Mouse (Mus musculus) limb, embryonic 13.5 days (tissue): ENCODE results near the gene Cenpx. TPM values are rescaled to one million over a fixed set of nuclear protein-coding genes. Genes with fewer than 3 reads are reported as not detected.

Experiments
- ATAC-seq: fragments of 200-750 bp; cut with Nextera tagmentation; 2 replicates; pipeline ENCODE4 v1.8.0; 2017; ENCODE audit warnings: low read depth, moderate number of reproducible peaks, moderate TSS enrichment; ENCODE audit not compliant: low FRiP score
- H3K27ac ChIP-seq: fragments of 300-500 bp; sonication (generic); 2 replicates; pipeline ENCODE4 v1.5.1; 2015; ENCODE audit warnings: inconsistent platforms, mild to moderate bottlenecking, moderate library complexity
- H3K27me3 ChIP-seq: fragments of 300-500 bp; sonication (generic); 2 replicates; pipeline ENCODE4 v1.6.1; 2015; ENCODE audit warnings: mild to moderate bottlenecking, inconsistent platforms
- H3K36me3 ChIP-seq: fragments of 300-500 bp; sonication (generic); 2 replicates; pipeline ENCODE4 v1.6.1; 2015; ENCODE audit warnings: inconsistent platforms, mild to moderate bottlenecking, moderate library complexity
- H3K4me1 ChIP-seq: fragments of 300-500 bp; sonication (generic); 2 replicates; pipeline ENCODE4 v1.6.1; 2015; ENCODE audit warnings: inconsistent platforms
- H3K4me2 ChIP-seq: fragments of 300-500 bp; sonication (generic); replicated peaks from 2 replicates; pipeline ENCODE4 v1.6.1; 2015; ENCODE audit warnings: inconsistent platforms, mild to moderate bottlenecking, moderate library complexity
- H3K4me3 ChIP-seq: fragments of 300-500 bp; sonication (generic); 2 replicates; pipeline ENCODE4 v1.5.1; 2015; ENCODE audit warnings: moderate library complexity, mild to moderate bottlenecking, inconsistent platforms
- H3K9ac ChIP-seq: fragments of 300-500 bp; sonication (generic); 2 replicates; pipeline ENCODE4 v1.6.1; 2015; ENCODE audit warnings: mild to moderate bottlenecking, inconsistent platforms
- H3K9me3 ChIP-seq: fragments of 300-500 bp; sonication (generic); 2 replicates; pipeline ENCODE4 v1.6.1; 2016; ENCODE audit warnings: inconsistent platforms
- WGBS: fragments of 180-500 bp; shearing (Covaris S2); methylation state at CpG from one replicate; pipeline ENCODE4 v1.1.7; 2015; 5-methylcytosine and 5-hydroxymethylcytosine counted together
- polyA plus RNA-seq: library from polyadenylated mRNA; unstranded; fragments of >200 nt; fragmentation: Nextera tagmentation; extraction: Ambion mirVana; gene quantifications from 2 replicates; pipeline ENCODE4 v1.2.1, GENCODE M21; 2015

The Cenpx gene
- polyA plus RNA-seq, 1 experiment from 2014 or later = 139 TPM

- Histone ChIP-seq H3K4me2 (peak overlapping the region; percentile 42), H3K27ac (peak overlapping the region; percentile 80), H3K36me3 (peaks cover 30% of the 10 kb centered on the region), H3K27me3 (no peaks in the 10 kb centered on the region), H3K4me3 (no peak overlapping the region), H3K9me3 (no peaks in the 10 kb centered on the region), H3K4me1 (peaks cover 86% of the 10 kb centered on the region), H3K9ac (peak overlapping the region; percentile 36; the same call in 1 of the 2 replicates)
- no peak for ATAC-seq
- 17% methylated on average over 5 of the region's 5 CpGs for WGBS
Measured at GRCm38 (mm10) chr11:120707969-120708368, 5.6 kb downstream of the Cenpx start.

DNA sequence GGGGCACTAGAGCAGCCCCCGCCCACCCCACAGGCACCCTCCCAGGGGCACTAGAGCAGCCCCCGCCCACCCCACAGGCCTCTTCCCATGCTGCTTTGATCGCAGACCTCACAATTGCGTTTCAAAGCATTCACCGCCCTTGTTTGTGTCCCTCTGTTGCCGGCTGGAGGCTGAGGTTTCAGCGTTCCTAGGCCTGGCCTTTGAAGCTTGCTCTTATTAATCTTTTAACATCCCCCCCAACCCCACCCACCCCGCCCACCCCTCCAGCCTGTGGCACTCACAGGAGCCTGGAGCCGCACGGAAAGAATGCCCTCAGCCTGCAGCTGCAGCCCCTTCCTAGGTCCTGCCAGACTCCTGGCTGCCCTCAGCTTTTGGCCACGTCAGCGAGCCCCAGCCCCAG is 6.3 kb downstream of the Cenpx start:
- Histone ChIP-seq H3K4me2 (peak overlapping the region; percentile 42), H3K4me3 (no peak overlapping the region), H3K27me3 (no peaks in the 10 kb centered on the region), H3K9ac (0 out of 2 replicates have a peak overlapping the region, but pooled peaks have one; percentile 36), H3K27ac (peak overlapping the region; percentile 80), H3K4me1 (peaks cover 79% of the 10 kb centered on the region), H3K9me3 (no peaks in the 10 kb centered on the region), H3K36me3 (peaks cover 35% of the 10 kb centered on the region)
- WGBS = 8% methylated on average over 12 of the region's 12 CpGs
- ATAC-seq = peak; percentile 16

GRCm38 (mm10) chr11:120706120-120706519 is 7.4 kb downstream of the Cenpx start:
- peaks cover 70% of the 10 kb centered on the region for H3K4me1 ChIP-seq
- WGBS = 55% methylated on average over 5 of the region's 5 CpGs
- peak overlapping the region; percentile 48; the same call in 1 of the 2 replicates for H3K9ac ChIP-seq
- no peak for ATAC-seq
- no peak overlapping the region for H3K4me3 ChIP-seq
- peaks cover 42% of the 10 kb centered on the region for H3K36me3 ChIP-seq
- no peaks in the 10 kb centered on the region for H3K9me3 ChIP-seq
- H3K27me3 ChIP-seq = no peaks in the 10 kb centered on the region
- no peak overlapping the region for H3K4me2 ChIP-seq
- H3K27ac ChIP-seq = peak overlapping the region; percentile 80; the same call in 1 of the 2 replicates

GRCm38 (mm10) chr11:120704486-120705325 is 8.8 kb downstream of the Cenpx start:
- Histone ChIP-seq H3K9me3 (no peaks in the 10 kb centered on the region), H3K27me3 (no peaks in the 10 kb centered on the region), H3K4me1 (peaks cover 65% of the 10 kb centered on the region), H3K36me3 (peaks cover 42% of the 10 kb centered on the region), H3K27ac (peak overlapping the region; percentile 77), H3K9ac (peak overlapping the region; percentile 61), H3K4me2 (peak overlapping the region; percentile 27), H3K4me3 (no peak overlapping the region)
- 0 out of 2 replicates have a peak, but pooled peaks have one; percentile 3 for ATAC-seq
- 18% methylated on average over 8 of the region's 8 CpGs for WGBS

GRCm38 (mm10) chr11:120703696-120704454 is 9.7 kb downstream of the Cenpx start:
- H3K36me3 ChIP-seq = peaks cover 42% of the 10 kb centered on the region
- H3K27me3 ChIP-seq = no peaks in the 10 kb centered on the region
- H3K4me2 ChIP-seq = no peak overlapping the region; the same call in 1 of the 2 replicates
- peak overlapping the region; percentile 50 for H3K9ac ChIP-seq
- no peaks in the 10 kb centered on the region for H3K9me3 ChIP-seq
- H3K27ac ChIP-seq = peak overlapping the region; percentile 77
- ATAC-seq = no peak
- no peak overlapping the region for H3K4me3 ChIP-seq
- H3K4me1 ChIP-seq = peaks cover 59% of the 10 kb centered on the region
- 19% methylated on average over 15 of the region's 15 CpGs for WGBS

- no peak overlapping the region for H3K4me3 ChIP-seq
- WGBS = 38% methylated on average over 10 of the region's 10 CpGs
- no peak overlapping the region for H3K4me2 ChIP-seq
- H3K27ac ChIP-seq = no peak overlapping the region
- no peak for ATAC-seq
- peaks cover 28% of the 10 kb centered on the region for H3K4me1 ChIP-seq
- H3K27me3 ChIP-seq = no peaks in the 10 kb centered on the region
- peak overlapping the region; percentile 50; the same call in 1 of the 2 replicates for H3K9ac ChIP-seq
- peaks cover 77% of the 10 kb centered on the region for H3K36me3 ChIP-seq
- no peaks in the 10 kb centered on the region for H3K9me3 ChIP-seq
Measured at GRCm38 (mm10) chr11:120697741-120698140, 15.8 kb downstream of the Cenpx start.

DNA sequence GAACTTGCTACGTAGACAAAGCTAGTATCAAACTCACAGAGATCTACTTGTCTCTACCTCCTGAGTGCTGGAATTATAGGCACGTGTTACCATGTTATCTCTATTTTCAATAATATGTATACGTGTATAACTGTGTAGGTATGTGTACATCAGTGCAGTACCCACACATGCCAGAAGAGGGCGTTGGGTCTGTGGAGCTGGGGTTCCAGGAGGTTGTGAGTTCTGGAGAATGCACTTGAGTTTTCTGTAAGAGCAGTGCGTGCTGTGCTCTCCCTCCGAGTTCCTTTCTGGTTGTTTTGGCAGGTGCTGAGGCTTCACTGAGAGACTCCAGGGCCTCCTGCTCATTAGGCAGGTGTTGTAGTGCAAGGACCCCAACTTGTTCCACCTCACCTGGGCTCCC is 17.0 kb downstream of the Cenpx start:
- WGBS = 89% methylated on average over 6 of the region's 6 CpGs
- Histone ChIP-seq H3K27me3 (no peaks in the 10 kb centered on the region), H3K36me3 (peaks cover 76% of the 10 kb centered on the region), H3K4me1 (peaks cover 28% of the 10 kb centered on the region), H3K4me2 (no peak overlapping the region), H3K9me3 (no peaks in the 10 kb centered on the region), H3K4me3 (no peak overlapping the region), H3K9ac (no peak overlapping the region), H3K27ac (no peak overlapping the region)
- no peak for ATAC-seq

- Histone ChIP-seq H3K9me3 (no peaks in the 10 kb centered on the region), H3K4me1 (peaks cover 28% of the 10 kb centered on the region), H3K4me2 (peak overlapping the region; percentile 14; the same call in 1 of the 2 replicates), H3K9ac (peak overlapping the region; percentile 53), H3K4me3 (no peak overlapping the region), H3K36me3 (peaks cover 73% of the 10 kb centered on the region), H3K27ac (peak overlapping the region; percentile 63; the same call in 1 of the 2 replicates), H3K27me3 (no peaks in the 10 kb centered on the region)
- WGBS = 10% methylated on average over 12 of the region's 12 CpGs
- peak; percentile 25; the same call in 1 of the 2 replicates for ATAC-seq
Measured at GRCm38 (mm10) chr11:120695641-120696040, 17.9 kb downstream of the Cenpx start.

DNA sequence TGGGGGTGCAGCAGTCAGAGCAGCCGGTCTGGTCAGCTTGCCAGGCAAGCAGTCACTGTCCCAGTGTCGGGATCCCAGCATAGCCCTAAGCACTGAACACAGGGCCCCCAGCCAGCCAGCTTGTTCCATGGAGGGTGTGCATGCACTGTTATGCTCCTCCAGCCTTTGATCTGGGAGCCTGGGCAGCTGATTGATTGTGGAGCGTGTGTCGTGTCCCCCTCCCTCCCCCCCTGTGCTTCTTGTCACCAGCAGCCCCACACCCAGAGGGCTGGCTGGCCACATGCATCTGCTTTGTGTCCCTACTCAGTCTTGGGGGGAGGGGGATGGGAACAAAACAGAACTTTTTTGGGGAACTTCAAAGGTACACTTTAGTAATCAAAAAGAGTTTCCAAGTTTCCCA is 18.4 kb downstream of the Cenpx start:
- H3K4me3 ChIP-seq = no peak overlapping the region

DNA sequence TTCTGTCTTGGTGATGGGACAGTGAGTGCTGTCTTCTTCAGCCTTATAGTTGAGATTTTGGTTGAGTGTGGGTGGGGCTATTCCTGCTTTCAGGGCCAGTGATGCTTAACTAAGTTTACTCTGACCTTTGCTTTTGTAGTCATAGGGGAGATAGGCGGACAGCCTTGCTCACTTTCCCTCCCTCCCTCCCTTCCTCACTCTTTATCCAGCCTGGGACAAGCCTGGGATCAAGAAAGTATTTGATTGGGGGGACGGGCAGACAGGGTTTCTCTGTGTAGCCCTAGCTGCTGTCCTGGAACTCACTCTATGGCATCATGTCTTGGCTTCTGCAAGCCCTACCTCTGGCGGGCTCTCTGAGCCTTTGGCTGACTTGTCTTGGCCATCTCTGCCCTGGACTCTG is 20.1 kb downstream of the Cenpx start:
- H3K9ac ChIP-seq = no peak overlapping the region
- H3K36me3 ChIP-seq = peaks cover 71% of the 10 kb centered on the region
- H3K27me3 ChIP-seq = no peaks in the 10 kb centered on the region
- H3K4me3 ChIP-seq = no peak overlapping the region
- 87% methylated on average over 3 of the region's 3 CpGs for WGBS
- H3K4me1 ChIP-seq = peaks cover 28% of the 10 kb centered on the region
- no peak overlapping the region for H3K27ac ChIP-seq
- no peak for ATAC-seq
- H3K9me3 ChIP-seq = no peaks in the 10 kb centered on the region
- H3K4me2 ChIP-seq = no peak overlapping the region

More for the DNA sequence above, 18.4 kb downstream of the Cenpx start:
- peaks cover 73% of the 10 kb centered on the region for H3K36me3 ChIP-seq
- H3K9me3 ChIP-seq = no peaks in the 10 kb centered on the region
- peak overlapping the region; percentile 63; the same call in 1 of the 2 replicates for H3K27ac ChIP-seq
- H3K27me3 ChIP-seq = no peaks in the 10 kb centered on the region
- ATAC-seq = peak; percentile 57
- peak overlapping the region; percentile 26 for H3K9ac ChIP-seq
- H3K4me1 ChIP-seq = peaks cover 28% of the 10 kb centered on the region
- H3K4me2 ChIP-seq = no peak overlapping the region
- 8% methylated on average over 4 of the region's 4 CpGs for WGBS

DNA sequence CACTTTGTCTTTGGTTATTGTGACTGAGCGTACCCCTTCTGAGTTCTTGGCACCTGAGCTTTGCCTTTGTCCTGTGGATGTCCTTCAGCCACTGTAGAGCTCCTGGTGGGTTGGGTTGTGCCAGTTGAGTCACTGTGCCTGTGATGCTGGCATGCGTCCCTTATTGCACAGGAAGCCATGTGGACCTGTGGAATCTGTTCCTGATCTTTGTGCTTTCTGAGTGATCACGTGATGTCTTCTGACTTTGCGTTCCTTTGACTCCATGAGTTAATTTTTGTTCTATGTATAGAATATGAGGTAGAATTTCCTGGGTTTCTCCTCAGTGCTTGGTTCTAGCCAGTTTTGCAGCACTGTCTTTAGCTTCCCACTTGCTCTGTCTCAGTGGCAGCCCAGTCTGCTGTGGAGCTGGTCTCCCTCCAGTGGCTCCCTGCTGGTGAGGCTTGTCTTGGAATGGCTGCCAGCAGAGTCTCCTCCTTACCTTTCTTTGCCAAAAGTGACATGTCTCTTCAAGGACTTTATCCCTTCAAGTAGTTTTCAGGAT is 21.0 kb downstream of the Cenpx start:
- Histone ChIP-seq H3K9me3 (no peaks in the 10 kb centered on the region), H3K9ac (no peak overlapping the region), H3K4me1 (peaks cover 21% of the 10 kb centered on the region), H3K27ac (no peak overlapping the region), H3K36me3 (peaks cover 75% of the 10 kb centered on the region), H3K4me3 (no peak overlapping the region), H3K27me3 (no peaks in the 10 kb centered on the region), H3K4me2 (no peak overlapping the region)
- no peak for ATAC-seq
- 91% methylated on average over 4 of the region's 4 CpGs for WGBS
